Mouse (Mus musculus) limb, embryonic 11.5 days (tissue): ENCODE results near the gene Pou2af1. TPM values are rescaled to one million over a fixed set of nuclear protein-coding genes. Genes with fewer than 3 reads are reported as not detected.

ENCODE experiments used
- ATAC-seq: fragments of 200-750 bp; cut with Nextera tagmentation; 2 replicates; pipeline ENCODE4 v1.8.0; 2017; ENCODE audit warnings: low read depth; ENCODE audit not compliant: insufficient number of reproducible peaks, low FRiP score, low TSS enrichment
- DNase-seq: peaks from one replicate; pipeline ENCODE4 v3.0.0-alpha.2; 2015; ENCODE audit warnings: low spot score
- H3K27ac ChIP-seq: fragments of 300-500 bp; sonication (generic); replicated peaks from 2 replicates; pipeline ENCODE4 v1.5.1; 2014; ENCODE audit warnings: low read depth, mild to moderate bottlenecking, low read length
- H3K27me3 ChIP-seq: fragments of 300-500 bp; sonication (generic); 2 replicates; pipeline ENCODE4 v1.6.1; 2014; ENCODE audit warnings: mild to moderate bottlenecking, low read length, mixed read lengths; ENCODE audit not compliant: control insufficient read depth, insufficient read depth
- H3K36me3 ChIP-seq: fragments of 300-500 bp; sonication (generic); 2 replicates; pipeline ENCODE4 v1.6.1; 2014; ENCODE audit warnings: mild to moderate bottlenecking, low read length, moderate library complexity, mixed read lengths; ENCODE audit not compliant: control insufficient read depth, insufficient read depth
- H3K4me1 ChIP-seq: fragments of 300-500 bp; sonication (generic); 2 replicates; pipeline ENCODE4 v1.6.1; 2014; ENCODE audit warnings: low read length, mixed read lengths; ENCODE audit not compliant: control insufficient read depth, insufficient read depth
- H3K4me2 ChIP-seq: fragments of 300-500 bp; sonication (generic); 2 replicates; pipeline ENCODE4 v1.6.1; 2014; ENCODE audit warnings: low read depth, mild to moderate bottlenecking, moderate library complexity; ENCODE audit not compliant: severe bottlenecking
- H3K4me3 ChIP-seq: fragments of 300-500 bp; sonication (generic); 2 replicates; pipeline ENCODE4 v1.5.1; 2014; ENCODE audit warnings: low read depth, low read length
- H3K9ac ChIP-seq: fragments of 300-500 bp; sonication (generic); 2 replicates; pipeline ENCODE4 v1.6.1; 2014; ENCODE audit warnings: mild to moderate bottlenecking, low read length
- H3K9me3 ChIP-seq: fragments of 300-500 bp; sonication (generic); 2 replicates; pipeline ENCODE4 v1.6.1; 2016; ENCODE audit warnings: low read length; ENCODE audit not compliant: control insufficient read depth
- WGBS: fragments of 180-500 bp; shearing (Covaris S2); extraction: QIAGEN DNeasy Blood & Tissue Kit; methylation state at CpG from one replicate; pipeline ENCODE4 v1.1.7; 2014; 5-methylcytosine and 5-hydroxymethylcytosine counted together
- polyA plus RNA-seq: library from polyadenylated mRNA; unstranded; fragments of >200 nt; fragmentation: Nextera tagmentation; extraction: Ambion mirVana; gene quantifications from 2 replicates; pipeline ENCODE4 v1.2.1, GENCODE M21; 2014

Gene Pou2af1
- polyA plus RNA-seq, 1 experiment from 2014 or later, result not detected

- ATAC-seq (no peak), DNase-seq (no peak)
- H3K9ac ChIP-seq, result no peak overlapping the region
- H3K27me3 ChIP-seq, result no peaks in the 10 kb centered on the region
- no peak overlapping the region for H3K27ac ChIP-seq
- no peaks in the 10 kb centered on the region for H3K9me3 ChIP-seq
- 91% methylated on average over 2 of the region's 2 CpGs for WGBS
- no peaks in the 10 kb centered on the region for H3K4me1 ChIP-seq
- no peak overlapping the region for H3K4me2 ChIP-seq
- no peak overlapping the region for H3K4me3 ChIP-seq
- H3K36me3 ChIP-seq, result no peaks in the 10 kb centered on the region
Observed at GRCm38 (mm10) chr9:51208974-51209332, 4.6 kb upstream of the Pou2af1 start.

GRCm38 (mm10) chr9:51211191-51211590 is 2.3 kb upstream of the Pou2af1 start:
- ATAC-seq (no peak), DNase-seq (no peak)
- H3K27me3 ChIP-seq, result no peaks in the 10 kb centered on the region
- H3K4me2 ChIP-seq, result no peak overlapping the region
- H3K9me3 ChIP-seq, result no peaks in the 10 kb centered on the region
- H3K9ac ChIP-seq, result no peak overlapping the region
- H3K4me3 ChIP-seq, result no peak overlapping the region
- H3K4me1 ChIP-seq, result no peaks in the 10 kb centered on the region
- whole genome bisulfite sequencing, result 79% methylated on average over 6 of the region's 6 CpGs
- H3K27ac ChIP-seq, result no peak overlapping the region
- no peaks in the 10 kb centered on the region for H3K36me3 ChIP-seq

GRCm38 (mm10) chr9:51213729-51214237 is 275 bp downstream of the Pou2af1 start:
- 92% methylated on average over 6 of the region's 6 CpGs for WGBS
- Histone ChIP-seq H3K9me3 (no peaks in the 10 kb centered on the region), H3K36me3 (no peaks in the 10 kb centered on the region), H3K4me2 (no peak overlapping the region), H3K27ac (no peak overlapping the region), H3K4me3 (no peak overlapping the region), H3K27me3 (no peaks in the 10 kb centered on the region), H3K9ac (no peak overlapping the region), H3K4me1 (no peaks in the 10 kb centered on the region)
- ATAC-seq, result no peak
- DNase-seq, result no peak

GRCm38 (mm10) chr9:51215311-51215710 is 1.8 kb downstream of the Pou2af1 start:
- 45% methylated on average over 4 of the region's 4 CpGs for WGBS
- ATAC-seq (no peak), DNase-seq (no peak)
- no peaks in the 10 kb centered on the region for H3K9me3 ChIP-seq
- H3K27ac ChIP-seq, result no peak overlapping the region
- no peaks in the 10 kb centered on the region for H3K4me1 ChIP-seq
- no peaks in the 10 kb centered on the region for H3K27me3 ChIP-seq
- no peak overlapping the region for H3K9ac ChIP-seq
- no peak overlapping the region for H3K4me2 ChIP-seq
- no peak overlapping the region for H3K4me3 ChIP-seq
- H3K36me3 ChIP-seq, result no peaks in the 10 kb centered on the region

GRCm38 (mm10) chr9:51215949-51216348 is 2.4 kb downstream of the Pou2af1 start:
- WGBS, result 81% methylated on average over 6 of the region's 6 CpGs
- H3K4me2 ChIP-seq, result no peak overlapping the region
- DNase-seq, result no peak
- no peaks in the 10 kb centered on the region for H3K36me3 ChIP-seq
- H3K4me1 ChIP-seq, result no peaks in the 10 kb centered on the region
- no peaks in the 10 kb centered on the region for H3K9me3 ChIP-seq
- H3K9ac ChIP-seq, result no peak overlapping the region
- no peaks in the 10 kb centered on the region for H3K27me3 ChIP-seq
- ATAC-seq, result no peak
- no peak overlapping the region for H3K4me3 ChIP-seq
- no peak overlapping the region for H3K27ac ChIP-seq

- DNase-seq (no peak), ATAC-seq (no peak)
- no peaks in the 10 kb centered on the region for H3K9me3 ChIP-seq
- no peaks in the 10 kb centered on the region for H3K27me3 ChIP-seq
- H3K4me3 ChIP-seq, result no peak overlapping the region
- no peaks in the 10 kb centered on the region for H3K4me1 ChIP-seq
- no peak overlapping the region for H3K4me2 ChIP-seq
- no peak overlapping the region for H3K27ac ChIP-seq
- WGBS, result 82% methylated on average over 5 of the region's 5 CpGs
- H3K36me3 ChIP-seq, result no peaks in the 10 kb centered on the region
- no peak overlapping the region for H3K9ac ChIP-seq
Observed at GRCm38 (mm10) chr9:51225636-51226166, 12.2 kb downstream of the Pou2af1 start.

GRCm38 (mm10) chr9:51230701-51231389 is 17.3 kb downstream of the Pou2af1 start:
- Histone ChIP-seq H3K27ac (no peak overlapping the region), H3K4me1 (no peaks in the 10 kb centered on the region), H3K4me2 (no peak overlapping the region), H3K4me3 (no peak overlapping the region), H3K9me3 (no peaks in the 10 kb centered on the region), H3K27me3 (no peaks in the 10 kb centered on the region), H3K9ac (no peak overlapping the region), H3K36me3 (no peaks in the 10 kb centered on the region)
- WGBS, result 83% methylated on average over 4 of the region's 4 CpGs
- DNase-seq, result no peak
- ATAC-seq, result no peak

- ATAC-seq, result no peak
- Histone ChIP-seq H3K9me3 (no peaks in the 10 kb centered on the region), H3K4me2 (no peak overlapping the region), H3K9ac (no peak overlapping the region), H3K4me1 (no peaks in the 10 kb centered on the region), H3K27me3 (no peaks in the 10 kb centered on the region), H3K36me3 (no peaks in the 10 kb centered on the region), H3K4me3 (no peak overlapping the region), H3K27ac (no peak overlapping the region)
- WGBS, result 95% methylated on average over 8 of the region's 8 CpGs
- DNase-seq, result no peak
Observed at GRCm38 (mm10) chr9:51232163-51232562, 18.7 kb downstream of the Pou2af1 start.
